Mouse (Mus musculus) intestine, postnatal 0 days (tissue): ENCODE results near the gene Acot2. TPM values are rescaled to one million over a fixed set of nuclear protein-coding genes. Genes with fewer than 3 reads are reported as not detected.

Experiments used
- ATAC-seq: fragments of 200-750 bp; cut with Nextera tagmentation; 2 replicates; pipeline ENCODE4 v1.8.0; 2017; ENCODE audit warnings: mild to moderate bottlenecking, moderate TSS enrichment, moderate library complexity
- H3K27ac ChIP-seq: fragments of 300-500 bp; sonication (generic); 2 replicates; pipeline ENCODE4 v1.5.1; 2014; ENCODE audit warnings: mild to moderate bottlenecking, low read depth, low read length, moderate library complexity
- H3K27me3 ChIP-seq: fragments of 300-500 bp; sonication (generic); replicated peaks from 2 replicates; pipeline ENCODE4 v1.6.1; 2014; ENCODE audit warnings: low read length, mixed read lengths; ENCODE audit not compliant: control insufficient read depth, insufficient read depth
- H3K36me3 ChIP-seq: fragments of 300-500 bp; sonication (generic); 2 replicates; pipeline ENCODE4 v1.6.1; 2014; ENCODE audit warnings: mild to moderate bottlenecking, moderate library complexity; ENCODE audit not compliant: control insufficient read depth, insufficient read depth
- H3K4me1 ChIP-seq: fragments of 300-500 bp; sonication (generic); replicated peaks from 2 replicates; pipeline ENCODE4 v1.6.1; 2014; ENCODE audit warnings: antibody characterized with exemption, low read length, mixed read lengths; ENCODE audit not compliant: control insufficient read depth, insufficient read depth
- H3K4me2 ChIP-seq: fragments of 300-500 bp; sonication (generic); replicated peaks from 2 replicates; pipeline ENCODE4 v1.6.1; 2014; ENCODE audit warnings: low read depth, mild to moderate bottlenecking, moderate library complexity
- H3K4me3 ChIP-seq: fragments of 300-500 bp; sonication (generic); 2 replicates; pipeline ENCODE4 v1.5.1; 2014; ENCODE audit warnings: low read depth, low read length
- H3K9ac ChIP-seq: fragments of 300-500 bp; sonication (generic); 2 replicates; pipeline ENCODE4 v1.6.1; 2014; ENCODE audit warnings: mild to moderate bottlenecking, low read depth, low read length
- H3K9me3 ChIP-seq: fragments of 300-500 bp; sonication (generic); 2 replicates; pipeline ENCODE4 v1.6.1; 2016; ENCODE audit warnings: mixed run types; ENCODE audit not compliant: control insufficient read depth
- CTCF ChIP-seq: sonication (generic); IDR thresholded peaks from 2 replicates; pipeline ENCODE4 v1.5.1; 2016; ENCODE audit warnings: low read depth, mild to moderate bottlenecking, control low read depth, antibody characterized with exemption, moderate library complexity
- WGBS: fragments of 180-500 bp; shearing (Covaris S2); extraction: QIAGEN DNeasy Blood & Tissue Kit; methylation state at CpG from one replicate; pipeline ENCODE4 v1.1.7; 2014; 5-methylcytosine and 5-hydroxymethylcytosine counted together
- polyA plus RNA-seq: library from polyadenylated mRNA; unstranded; fragments of >200 nt; fragmentation: Nextera tagmentation; extraction: Ambion mirVana; gene quantifications from 2 replicates; pipeline ENCODE4 v1.2.1, GENCODE M21; 2015

The Acot2 gene
- polyA plus RNA-seq, 1 experiment from 2014 or later, result 63.7 TPM

GRCm38 (mm10) chr12:83958278-83958677, 29.4 kb upstream of the Acot2 start:
- no peak for TF ChIP-seq CTCF
- no peaks in the 10 kb centered on the region for H3K27me3 ChIP-seq
- ATAC-seq, result no peak
- H3K4me3 ChIP-seq, result no peak overlapping the region
- no peak overlapping the region for H3K4me2 ChIP-seq
- 85% methylated on average over 9 of the region's 9 CpGs for WGBS
- H3K27ac ChIP-seq, result no peak overlapping the region
- no peaks in the 10 kb centered on the region for H3K36me3 ChIP-seq
- 0 out of 2 replicates have a peak, but pooled peaks cover 2% of the 10 kb centered on the region for H3K4me1 ChIP-seq
- no peaks in the 10 kb centered on the region for H3K9me3 ChIP-seq
- no peak overlapping the region for H3K9ac ChIP-seq

- no peaks in the 10 kb centered on the region for H3K4me1 ChIP-seq
- no peaks in the 10 kb centered on the region for H3K27me3 ChIP-seq
- H3K4me2 ChIP-seq, result no peak overlapping the region
- WGBS, result 86% methylated on average over 7 of the region's 7 CpGs
- no peak overlapping the region for H3K27ac ChIP-seq
- no peaks in the 10 kb centered on the region for H3K9me3 ChIP-seq
- TF ChIP-seq CTCF, result no peak
- H3K36me3 ChIP-seq, result no peaks in the 10 kb centered on the region
- H3K9ac ChIP-seq, result no peak overlapping the region
- no peak for ATAC-seq
- H3K4me3 ChIP-seq, result no peak overlapping the region
These were observed 22.4 kb upstream of the Acot2 start for GRCm38 (mm10) chr12:83965235-83965634.

GRCm38 (mm10) chr12:83972117-83972516, 15.5 kb upstream of the Acot2 start:
- Histone ChIP-seq H3K27me3 (no peaks in the 10 kb centered on the region), H3K27ac (no peak overlapping the region), H3K9ac (no peak overlapping the region), H3K4me2 (no peak overlapping the region), H3K4me3 (no peak overlapping the region), H3K4me1 (no peaks in the 10 kb centered on the region), H3K36me3 (no peaks in the 10 kb centered on the region), H3K9me3 (no peaks in the 10 kb centered on the region)
- peak; percentile 73 for ATAC-seq
- peak; percentile 86 for TF ChIP-seq CTCF
- WGBS, result 54% methylated on average over 2 of the region's 2 CpGs

GRCm38 (mm10) chr12:83978862-83979261, 8.8 kb upstream of the Acot2 start:
- no peaks in the 10 kb centered on the region for H3K9me3 ChIP-seq
- no peak overlapping the region for H3K27ac ChIP-seq
- TF ChIP-seq CTCF, result no peak
- no peaks in the 10 kb centered on the region for H3K36me3 ChIP-seq
- no peak for ATAC-seq
- no peaks in the 10 kb centered on the region for H3K27me3 ChIP-seq
- H3K9ac ChIP-seq, result no peak overlapping the region
- H3K4me3 ChIP-seq, result no peak overlapping the region
- no peak overlapping the region for H3K4me2 ChIP-seq
- H3K4me1 ChIP-seq, result no peaks in the 10 kb centered on the region
- 90% methylated on average over 6 of the region's 6 CpGs for WGBS

- H3K4me1 ChIP-seq, result no peaks in the 10 kb centered on the region
- no peak overlapping the region for H3K4me2 ChIP-seq
- no peak overlapping the region for H3K4me3 ChIP-seq
- no peak; the same call in 1 of the 2 replicates for ATAC-seq
- no peaks in the 10 kb centered on the region for H3K36me3 ChIP-seq
- H3K27me3 ChIP-seq, result no peaks in the 10 kb centered on the region
- TF ChIP-seq CTCF, result no peak
- no peaks in the 10 kb centered on the region for H3K9me3 ChIP-seq
- H3K27ac ChIP-seq, result no peak overlapping the region
- no peak overlapping the region for H3K9ac ChIP-seq
- WGBS, result 44% methylated on average over 4 of the region's 4 CpGs
These were observed 6.0 kb upstream of the Acot2 start for GRCm38 (mm10) chr12:83981615-83982014.

GRCm38 (mm10) chr12:83984752-83985151, 2.9 kb upstream of the Acot2 start, which contains the start of gene Heatr4:
Gene Heatr4, minus strand, starts transcription at chr12:83984852.
- ATAC-seq, result no peak
- 88% methylated on average over 4 of the region's 4 CpGs for WGBS
- Histone ChIP-seq H3K4me1 (no peaks in the 10 kb centered on the region), H3K9ac (no peak within 1 kb of the TSS), H3K27ac (no peak within 1 kb of the TSS), H3K27me3 (no peaks in the 10 kb centered on the region), H3K36me3 (no peaks in the 10 kb centered on the region), H3K4me2 (no peak within 1 kb of the TSS), H3K4me3 (no peak within 1 kb of the TSS), H3K9me3 (no peaks in the 10 kb centered on the region)
- TF ChIP-seq CTCF, result no peak

- Histone ChIP-seq H3K27ac (peak overlapping the region; percentile 97), H3K4me3 (peak overlapping the region; percentile 61), H3K4me1 (no peaks in the 10 kb centered on the region), H3K9me3 (no peaks in the 10 kb centered on the region), H3K9ac (peak overlapping the region; percentile 83; the same call in 1 of the 2 replicates), H3K27me3 (no peaks in the 10 kb centered on the region), H3K36me3 (peaks cover 5% of the 10 kb centered on the region; the same call in 1 of the 2 replicates), H3K4me2 (peak overlapping the region; percentile 72)
- WGBS, result 12% methylated on average over 8 of the region's 8 CpGs
- TF ChIP-seq CTCF, result no peak
- ATAC-seq, result peak; percentile 57
These were observed 449 bp upstream of the Acot2 start for GRCm38 (mm10) chr12:83987242-83987582.
